Mouse (Mus musculus): ENCODE data around the gene Cenph. TPM values are rescaled to one million over a fixed set of nuclear protein-coding genes. Genes with fewer than 3 reads are reported as not detected.

Gene Cenph
- 60.6 and 72.2 TPM in 2 replicates for polyA plus RNA-seq (2014; fragmentation: Nextera tagmentation; extraction: Ambion mirVana)

GRCm38 (mm10) chr13:100775252-100776055, at the start of gene Cenph:
Gene Cenph (minus strand): TSS chr13:100775899.
- ATAC-seq (ENCODE audit: insufficient number of reproducible peaks, low FRiP score, low TSS enrichment, low read depth), result peak; percentile 90
- peak; percentile 89 for DNase-seq (ENCODE audit: low spot score)
- under 1% methylated on average over 46 of the region's 46 CpGs for WGBS
- Histone ChIP-seq H3K27me3 (ENCODE audit: control insufficient read depth, insufficient read depth, low read length) (no peaks in the 10 kb centered on the region), H3K9me3 (ENCODE audit: control insufficient read depth, low read length) (no peaks in the 10 kb centered on the region), H3K4me2 (ENCODE audit: low read depth, severe bottlenecking) (peak within 1 kb of the TSS; percentile 84), H3K4me1 (ENCODE audit: control insufficient read depth, insufficient read depth, low read length) (peaks cover 6% of the 10 kb centered on the region; the same call in 1 of the 2 replicates), H3K9ac (ENCODE audit: low read length) (peak within 1 kb of the TSS; percentile 84), H3K36me3 (ENCODE audit: control insufficient read depth, insufficient read depth, low read length) (peaks cover 11% of the 10 kb centered on the region), H3K27ac (replicated peaks; ENCODE audit: low read depth, low read length) (peak within 1 kb of the TSS; percentile 38; the same call in 1 of the 2 replicates), H3K4me3 (ENCODE audit: low read depth, low read length) (peak within 1 kb of the TSS; percentile 94)

- Histone ChIP-seq H3K4me3 (ENCODE audit: low read depth, low read length) (no peak overlapping the region), H3K9ac (ENCODE audit: low read length) (no peak overlapping the region), H3K27me3 (ENCODE audit: control insufficient read depth, insufficient read depth, low read length) (no peaks in the 10 kb centered on the region), H3K27ac (replicated peaks; ENCODE audit: low read depth, low read length) (no peak overlapping the region), H3K4me2 (ENCODE audit: low read depth, severe bottlenecking) (no peak overlapping the region), H3K4me1 (ENCODE audit: control insufficient read depth, insufficient read depth, low read length) (no peaks in the 10 kb centered on the region), H3K36me3 (ENCODE audit: control insufficient read depth, insufficient read depth, low read length) (peaks cover 9% of the 10 kb centered on the region; the same call in 1 of the 2 replicates), H3K9me3 (ENCODE audit: control insufficient read depth, low read length) (no peaks in the 10 kb centered on the region)
- ATAC-seq (ENCODE audit: insufficient number of reproducible peaks, low FRiP score, low TSS enrichment, low read depth) (no peak), DNase-seq (ENCODE audit: low spot score) (no peak)
- WGBS, result 93% methylated on average over 3 of the region's 3 CpGs
Measured at GRCm38 (mm10) chr13:100824916-100825315, 49.2 kb upstream of the Cenph start.

- 95% methylated on average over 6 of the region's 6 CpGs for WGBS
- DNase-seq (ENCODE audit: low spot score) (no peak), ATAC-seq (ENCODE audit: insufficient number of reproducible peaks, low FRiP score, low TSS enrichment, low read depth) (no peak)
- no peak overlapping the region for H3K9ac ChIP-seq (ENCODE audit: low read length)
- no peak overlapping the region for H3K4me2 ChIP-seq (ENCODE audit: low read depth, severe bottlenecking)
- peaks cover 9% of the 10 kb centered on the region; the same call in 1 of the 2 replicates for H3K36me3 ChIP-seq (ENCODE audit: control insufficient read depth, insufficient read depth, low read length)
- H3K27ac ChIP-seq (replicated peaks; ENCODE audit: low read depth, low read length), result no peak overlapping the region
- H3K27me3 ChIP-seq (ENCODE audit: control insufficient read depth, insufficient read depth, low read length), result no peaks in the 10 kb centered on the region
- no peak overlapping the region for H3K4me3 ChIP-seq (ENCODE audit: low read depth, low read length)
- H3K4me1 ChIP-seq (ENCODE audit: control insufficient read depth, insufficient read depth, low read length), result no peaks in the 10 kb centered on the region
- no peaks in the 10 kb centered on the region for H3K9me3 ChIP-seq (ENCODE audit: control insufficient read depth, low read length)
Measured at GRCm38 (mm10) chr13:100824306-100824705, 48.6 kb upstream of the Cenph start.

- no peaks in the 10 kb centered on the region for H3K9me3 ChIP-seq (ENCODE audit: control insufficient read depth, low read length)
- peaks cover 9% of the 10 kb centered on the region; the same call in 1 of the 2 replicates for H3K36me3 ChIP-seq (ENCODE audit: control insufficient read depth, insufficient read depth, low read length)
- H3K4me3 ChIP-seq (ENCODE audit: low read depth, low read length), result no peak overlapping the region
- ATAC-seq (ENCODE audit: insufficient number of reproducible peaks, low FRiP score, low TSS enrichment, low read depth) (no peak), DNase-seq (ENCODE audit: low spot score) (no peak)
- no peak overlapping the region for H3K4me2 ChIP-seq (ENCODE audit: low read depth, severe bottlenecking)
- no peaks in the 10 kb centered on the region for H3K27me3 ChIP-seq (ENCODE audit: control insufficient read depth, insufficient read depth, low read length)
- H3K9ac ChIP-seq (ENCODE audit: low read length), result no peak overlapping the region
- 96% methylated on average over 3 of the region's 3 CpGs for WGBS
- H3K27ac ChIP-seq (replicated peaks; ENCODE audit: low read depth, low read length), result no peak overlapping the region
- H3K4me1 ChIP-seq (ENCODE audit: control insufficient read depth, insufficient read depth, low read length), result no peaks in the 10 kb centered on the region
Measured at GRCm38 (mm10) chr13:100823863-100824262, 48.2 kb upstream of the Cenph start.

GRCm38 (mm10) chr13:100814451-100814850, 38.8 kb upstream of the Cenph start:
- ATAC-seq (ENCODE audit: insufficient number of reproducible peaks, low FRiP score, low TSS enrichment, low read depth) (no peak), DNase-seq (ENCODE audit: low spot score) (no peak)
- H3K4me3 ChIP-seq (ENCODE audit: low read depth, low read length), result no peak overlapping the region
- no peak overlapping the region for H3K9ac ChIP-seq (ENCODE audit: low read length)
- WGBS, result 92% methylated on average over 6 of the region's 6 CpGs
- no peak overlapping the region for H3K4me2 ChIP-seq (ENCODE audit: low read depth, severe bottlenecking)
- no peaks in the 10 kb centered on the region for H3K27me3 ChIP-seq (ENCODE audit: control insufficient read depth, insufficient read depth, low read length)
- peaks cover 8% of the 10 kb centered on the region; the same call in 1 of the 2 replicates for H3K36me3 ChIP-seq (ENCODE audit: control insufficient read depth, insufficient read depth, low read length)
- H3K27ac ChIP-seq (replicated peaks; ENCODE audit: low read depth, low read length), result no peak overlapping the region
- no peaks in the 10 kb centered on the region for H3K9me3 ChIP-seq (ENCODE audit: control insufficient read depth, low read length)
- no peaks in the 10 kb centered on the region for H3K4me1 ChIP-seq (ENCODE audit: control insufficient read depth, insufficient read depth, low read length)

- Histone ChIP-seq H3K27me3 (ENCODE audit: control insufficient read depth, insufficient read depth, low read length) (no peaks in the 10 kb centered on the region), H3K27ac (replicated peaks; ENCODE audit: low read depth, low read length) (no peak overlapping the region), H3K9me3 (ENCODE audit: control insufficient read depth, low read length) (no peaks in the 10 kb centered on the region), H3K36me3 (ENCODE audit: control insufficient read depth, insufficient read depth, low read length) (peaks cover 19% of the 10 kb centered on the region; the same call in 1 of the 2 replicates), H3K4me3 (ENCODE audit: low read depth, low read length) (no peak overlapping the region), H3K4me2 (ENCODE audit: low read depth, severe bottlenecking) (no peak overlapping the region), H3K9ac (ENCODE audit: low read length) (no peak overlapping the region), H3K4me1 (ENCODE audit: control insufficient read depth, insufficient read depth, low read length) (no peaks in the 10 kb centered on the region)
- DNase-seq (ENCODE audit: low spot score), result no peak
- 97% methylated on average over 3 of the region's 3 CpGs for WGBS
- ATAC-seq (ENCODE audit: insufficient number of reproducible peaks, low FRiP score, low TSS enrichment, low read depth), result no peak
Measured at GRCm38 (mm10) chr13:100805776-100806175, 30.1 kb upstream of the Cenph start.

- H3K27ac ChIP-seq (replicated peaks; ENCODE audit: low read depth, low read length), result no peak overlapping the region
- no peaks in the 10 kb centered on the region for H3K4me1 ChIP-seq (ENCODE audit: control insufficient read depth, insufficient read depth, low read length)
- H3K9ac ChIP-seq (ENCODE audit: low read length), result no peak overlapping the region
- no peak overlapping the region for H3K4me2 ChIP-seq (ENCODE audit: low read depth, severe bottlenecking)
- no peak overlapping the region for H3K4me3 ChIP-seq (ENCODE audit: low read depth, low read length)
- H3K36me3 ChIP-seq (ENCODE audit: control insufficient read depth, insufficient read depth, low read length), result 0 out of 2 replicates have a peak, but pooled peaks cover 2% of the 10 kb centered on the region
- DNase-seq (ENCODE audit: low spot score), result no peak
- H3K9me3 ChIP-seq (ENCODE audit: control insufficient read depth, low read length), result no peaks in the 10 kb centered on the region
- ATAC-seq (ENCODE audit: insufficient number of reproducible peaks, low FRiP score, low TSS enrichment, low read depth), result no peak
- H3K27me3 ChIP-seq (ENCODE audit: control insufficient read depth, insufficient read depth, low read length), result no peaks in the 10 kb centered on the region
- WGBS, result 85% methylated on average over 6 of the region's 6 CpGs
Measured at GRCm38 (mm10) chr13:100797171-100797570, 21.5 kb upstream of the Cenph start.

GRCm38 (mm10) chr13:100789083-100789482, 13.4 kb upstream of the Cenph start:
- Histone ChIP-seq H3K36me3 (ENCODE audit: control insufficient read depth, insufficient read depth, low read length) (no peaks in the 10 kb centered on the region), H3K9ac (ENCODE audit: low read length) (no peak overlapping the region), H3K9me3 (ENCODE audit: control insufficient read depth, low read length) (no peaks in the 10 kb centered on the region), H3K4me2 (ENCODE audit: low read depth, severe bottlenecking) (no peak overlapping the region), H3K4me3 (ENCODE audit: low read depth, low read length) (no peak overlapping the region), H3K4me1 (ENCODE audit: control insufficient read depth, insufficient read depth, low read length) (peaks cover 3% of the 10 kb centered on the region; the same call in 1 of the 2 replicates), H3K27me3 (ENCODE audit: control insufficient read depth, insufficient read depth, low read length) (no peaks in the 10 kb centered on the region), H3K27ac (replicated peaks; ENCODE audit: low read depth, low read length) (no peak overlapping the region)
- DNase-seq (ENCODE audit: low spot score), result no peak
- ATAC-seq (ENCODE audit: insufficient number of reproducible peaks, low FRiP score, low TSS enrichment, low read depth), result no peak
- WGBS, result 80% methylated on average over 3 of the region's 3 CpGs
